Mouse (Mus musculus) activated CD4-positive, CD25-positive, alpha-beta regulatory T cell, adult 4 months (primary cell): ENCODE results near the gene Mfn2. TPM values are rescaled to one million over a fixed set of nuclear protein-coding genes. Genes with fewer than 3 reads are reported as not detected.
A peak's percentile ranks its signal among the peaks of the same experiment; 100 is the strongest.

Experiments used
- ATAC-seq: one replicate; pipeline ENCODE4 v1.8.0; 2017
- polyA plus RNA-seq, 2 experiments: library from polyadenylated mRNA; unstranded; fragments of 100-300 nt; shearing (Covaris generic); gene quantifications; one replicate each; pipeline ENCODE4 v1.2.1; 2017

Gene Mfn2
- polyA plus RNA-seq, 2 experiments from 2014 or later = 17.2 to 23.9 TPM

DNA sequence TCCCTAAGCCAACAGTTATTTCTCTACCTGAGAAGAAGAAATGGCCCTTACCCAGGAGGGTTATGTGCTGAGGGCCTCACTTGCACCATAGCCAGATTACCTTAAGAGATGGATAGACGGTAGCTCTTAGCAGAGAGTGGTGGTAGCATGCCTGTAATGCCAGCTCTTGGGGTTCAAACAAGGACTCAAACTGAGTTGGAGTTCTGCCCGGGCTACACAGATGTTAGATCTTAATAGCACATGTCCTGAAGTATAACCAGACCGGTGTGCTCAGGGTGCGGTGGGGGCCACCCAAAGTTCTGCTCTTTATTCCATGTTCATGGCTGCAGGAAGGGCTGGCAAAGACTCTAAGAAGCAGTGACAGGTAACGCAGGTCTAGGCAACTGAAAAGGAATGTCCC is 5.0 kb upstream of the Mfn2 start:
- no peak for ATAC-seq

DNA sequence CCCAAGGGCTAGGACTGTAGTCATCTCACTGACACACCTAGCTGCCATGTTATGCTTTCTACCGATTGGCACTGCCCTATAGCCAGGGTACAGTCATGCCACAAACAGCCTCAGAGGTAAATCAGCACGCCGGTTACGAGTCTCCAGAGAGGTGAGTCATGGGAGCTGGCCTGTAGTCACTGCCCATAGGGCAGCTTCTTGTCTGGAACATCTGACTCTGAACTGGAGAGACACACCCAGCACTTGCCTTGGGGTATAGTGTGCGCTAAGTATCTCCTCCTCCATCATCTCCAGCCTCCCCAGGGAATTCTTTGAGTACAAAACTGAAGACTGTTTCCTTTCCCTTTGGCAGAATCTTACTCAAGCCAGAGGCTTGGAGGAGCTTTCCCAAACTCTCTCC is 1.7 kb upstream of the Mfn2 start:
- no peak for ATAC-seq

DNA sequence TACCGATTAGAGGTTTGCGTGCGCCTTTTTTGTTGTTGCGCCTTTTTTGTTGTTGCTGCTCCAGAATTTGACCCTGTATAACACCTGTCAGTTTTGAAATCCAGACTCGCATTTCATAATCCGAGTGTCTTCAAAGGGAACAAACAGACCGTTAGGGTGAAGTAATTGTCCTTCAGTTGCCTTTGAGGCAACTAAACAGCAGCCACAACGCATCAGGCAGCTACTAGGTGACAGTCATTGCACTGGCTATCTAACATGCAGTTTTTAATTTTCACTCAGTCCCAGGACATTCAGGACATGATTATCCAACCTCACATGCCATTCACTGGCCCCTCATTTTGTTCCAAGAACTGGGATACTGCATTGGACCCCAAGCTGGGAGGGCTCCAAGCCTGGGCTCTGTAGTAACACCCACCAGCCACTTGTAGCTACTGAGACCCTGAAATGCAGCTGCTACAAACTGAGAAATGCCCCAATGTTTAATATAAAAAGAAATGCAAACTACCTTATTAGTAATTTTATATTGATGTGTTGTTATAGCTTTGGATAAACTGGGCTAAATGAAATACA is 671 bp upstream of the Mfn2 start:
- ATAC-seq = no peak

DNA sequence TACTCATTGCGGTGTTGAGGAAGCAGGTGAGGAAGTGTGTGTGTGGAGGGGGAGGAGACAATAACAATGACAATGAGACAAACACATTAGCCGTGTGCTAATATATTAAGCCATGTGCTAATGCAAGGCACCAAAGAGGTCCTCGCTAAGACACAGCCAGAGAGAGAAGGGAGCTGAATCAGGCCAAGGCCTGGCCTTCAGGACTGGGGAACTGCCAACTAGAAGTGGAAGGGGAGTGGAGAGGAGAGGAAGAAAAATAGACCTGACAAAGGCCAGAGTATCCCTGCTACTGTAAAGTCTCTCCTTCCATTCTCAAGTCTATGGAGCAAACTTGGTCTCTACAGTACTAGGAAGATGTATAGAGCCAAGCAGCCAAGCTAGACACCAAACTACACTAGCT is 903 bp downstream of the Mfn2 start:
- ATAC-seq = no peak

DNA sequence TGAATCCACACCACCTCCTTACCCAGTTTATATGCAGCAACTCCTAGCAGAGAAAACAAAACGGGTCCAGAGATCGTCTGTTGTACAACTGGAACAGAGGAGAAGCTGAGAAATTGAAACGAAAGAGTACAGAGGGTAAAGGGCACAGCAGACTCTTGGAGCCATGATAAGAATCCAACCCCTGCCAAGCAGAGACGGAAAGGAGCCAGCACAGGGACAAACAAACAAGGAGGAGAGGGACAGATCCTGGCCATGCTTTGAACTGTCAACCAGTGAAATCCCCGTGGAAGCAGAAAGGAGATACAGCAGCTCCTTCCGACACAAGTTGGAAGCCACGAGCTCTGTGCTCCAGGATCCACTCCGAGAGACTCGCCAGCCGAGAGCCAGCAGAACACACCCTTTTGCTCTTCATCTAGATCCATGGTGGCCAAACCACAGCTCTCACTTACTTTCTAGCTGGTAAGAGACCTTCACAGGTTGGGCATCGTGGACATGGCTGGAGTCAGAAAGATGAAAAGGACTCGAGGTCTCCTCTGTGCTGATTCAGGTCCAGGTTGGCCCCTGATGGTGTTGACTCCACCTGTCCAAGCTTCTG is 1.5 kb downstream of the Mfn2 start:
- no peak for ATAC-seq

DNA sequence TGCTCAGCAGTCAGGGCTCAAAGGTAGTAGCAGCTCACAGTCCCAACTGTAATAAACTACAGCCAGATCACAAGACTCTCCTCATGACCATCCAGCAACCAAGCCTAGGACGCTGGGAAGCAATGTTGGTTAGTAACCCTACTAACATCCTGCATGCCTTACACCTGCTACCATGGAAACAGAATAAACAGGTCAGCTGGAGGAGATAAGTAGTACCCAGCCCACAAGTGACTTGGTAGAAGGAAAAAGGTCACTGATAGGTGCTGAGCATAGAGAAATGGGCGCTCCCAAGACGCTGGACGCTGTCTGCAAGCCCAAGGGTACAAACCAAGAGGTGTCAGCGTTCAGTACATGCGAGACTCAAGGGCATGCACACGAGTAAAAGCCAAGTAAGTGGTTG is 4.1 kb downstream of the Mfn2 start:
- ATAC-seq = no peak

DNA sequence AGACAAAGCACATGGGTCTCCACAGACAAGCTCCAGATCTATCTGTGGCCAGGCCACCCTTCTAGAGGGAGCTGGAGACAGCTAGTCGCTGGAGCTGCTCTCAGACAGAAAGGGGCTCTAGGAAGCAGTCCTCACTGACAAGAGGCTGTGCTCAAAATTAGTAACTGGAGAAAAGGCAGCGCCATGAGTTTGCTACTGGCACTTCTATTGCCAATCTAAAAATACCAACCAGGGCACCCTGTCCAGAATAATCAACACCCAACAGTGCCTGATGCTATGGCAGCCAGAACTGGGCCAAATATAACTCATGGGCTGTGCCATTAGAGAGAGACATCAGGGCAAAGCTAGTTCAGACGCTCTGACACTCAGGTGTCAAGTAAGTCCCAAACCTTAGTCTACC is 7.2 kb downstream of the Mfn2 start:
- no peak for ATAC-seq

DNA sequence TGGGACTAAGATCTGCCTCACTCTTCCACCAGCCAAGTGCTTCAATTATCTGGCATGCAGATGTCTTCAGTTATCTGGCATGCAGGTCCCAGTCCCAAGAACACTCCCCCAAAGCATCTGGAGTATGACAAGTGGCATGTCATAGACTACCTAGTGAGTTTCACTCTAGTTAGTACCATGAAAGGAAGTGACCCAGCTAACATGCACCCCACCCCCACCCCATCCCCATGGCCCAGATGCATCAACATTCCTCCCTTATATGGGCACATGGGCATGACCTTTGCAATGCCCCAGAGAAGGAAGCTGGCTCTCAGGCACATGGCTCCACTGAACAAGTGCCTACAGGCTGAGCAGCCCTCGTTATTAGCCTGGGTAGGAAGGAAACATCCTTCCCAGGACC is 8.1 kb downstream of the Mfn2 start:
- peak; percentile 76 for ATAC-seq

DNA sequence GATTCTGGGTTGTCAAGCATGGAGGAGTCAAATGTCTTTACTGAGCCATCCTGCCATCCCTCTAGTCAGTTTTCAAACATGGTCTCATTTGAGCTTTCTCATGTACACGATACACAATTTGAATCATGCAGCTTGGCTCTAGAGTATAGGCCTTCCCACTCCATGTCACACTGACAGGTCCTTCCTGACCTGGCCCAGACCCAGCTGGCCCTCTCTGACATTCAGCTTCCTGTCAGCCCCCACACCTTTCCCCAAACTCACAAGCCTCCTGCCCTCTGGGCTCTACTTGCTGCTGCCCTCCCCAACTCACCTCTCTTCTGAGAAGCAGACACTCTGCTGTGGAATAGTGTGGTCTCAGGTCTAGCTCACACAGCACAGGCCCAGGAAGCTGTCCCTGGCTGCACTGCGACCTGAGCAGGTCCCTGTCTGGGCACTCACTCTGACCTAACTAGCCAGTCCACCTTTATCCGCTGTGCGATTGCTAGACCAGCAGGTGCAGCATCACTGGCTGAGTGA is 8.6 kb downstream of the Mfn2 start:
- ATAC-seq = no peak

DNA sequence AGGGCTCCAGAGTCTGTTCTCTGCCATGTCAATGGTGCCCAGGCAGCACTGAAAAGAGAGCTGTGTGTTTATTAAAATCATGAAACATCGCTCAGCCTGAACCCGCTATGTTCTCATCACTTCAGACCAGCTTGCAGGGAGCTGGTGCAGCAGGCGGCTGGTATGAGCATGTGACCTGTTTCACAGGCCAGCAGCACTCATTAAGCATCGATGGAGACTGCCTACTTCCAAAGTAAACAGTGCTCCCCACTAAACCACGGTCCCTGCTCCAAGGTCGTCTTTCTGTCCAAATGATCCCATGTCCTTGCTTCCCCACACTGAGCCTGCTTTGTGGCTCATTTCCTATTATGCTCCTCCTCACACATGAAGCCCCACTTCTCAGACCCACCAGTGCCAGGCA is 14.2 kb downstream of the Mfn2 start:
- no peak for ATAC-seq

DNA sequence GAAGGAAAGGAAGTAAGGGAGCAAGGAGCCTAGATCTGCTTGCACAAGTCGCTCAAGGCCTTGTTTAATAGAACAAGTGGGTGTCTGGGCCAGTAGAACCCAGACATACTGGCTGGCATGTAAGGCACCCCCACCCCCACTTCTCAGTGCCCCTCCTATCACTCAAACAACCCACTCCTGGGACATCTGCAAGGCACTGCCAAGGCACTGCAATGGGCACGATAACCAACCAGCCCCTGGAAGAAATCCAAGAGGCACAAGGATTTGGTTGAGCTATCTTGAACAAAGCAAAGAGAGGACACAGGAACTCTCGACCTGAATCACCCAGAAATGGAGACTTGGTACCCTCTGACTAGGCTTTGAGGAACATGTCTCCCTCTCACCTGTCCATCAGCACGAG is 16.3 kb downstream of the Mfn2 start:
- ATAC-seq = no peak

DNA sequence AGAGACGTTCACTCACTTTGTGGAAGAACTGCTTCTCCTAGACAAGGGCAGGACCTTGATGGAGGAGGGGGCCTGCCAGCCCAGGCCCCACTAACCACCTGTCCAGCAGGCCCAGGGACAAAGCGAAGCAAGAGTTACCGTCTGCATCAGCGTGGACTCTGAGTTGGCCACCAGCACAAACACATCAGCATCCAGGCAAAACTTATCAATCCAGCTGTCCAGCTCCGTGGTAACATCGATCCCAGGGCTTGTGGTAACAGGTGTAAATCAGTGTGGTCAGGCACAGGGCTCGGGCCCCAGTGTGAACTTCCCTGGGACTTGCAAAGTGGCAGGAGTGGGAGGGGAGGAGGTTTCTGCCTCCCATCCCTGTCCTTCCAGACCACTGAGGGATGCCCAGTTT is 17.2 kb downstream of the Mfn2 start:
- no peak for ATAC-seq

DNA sequence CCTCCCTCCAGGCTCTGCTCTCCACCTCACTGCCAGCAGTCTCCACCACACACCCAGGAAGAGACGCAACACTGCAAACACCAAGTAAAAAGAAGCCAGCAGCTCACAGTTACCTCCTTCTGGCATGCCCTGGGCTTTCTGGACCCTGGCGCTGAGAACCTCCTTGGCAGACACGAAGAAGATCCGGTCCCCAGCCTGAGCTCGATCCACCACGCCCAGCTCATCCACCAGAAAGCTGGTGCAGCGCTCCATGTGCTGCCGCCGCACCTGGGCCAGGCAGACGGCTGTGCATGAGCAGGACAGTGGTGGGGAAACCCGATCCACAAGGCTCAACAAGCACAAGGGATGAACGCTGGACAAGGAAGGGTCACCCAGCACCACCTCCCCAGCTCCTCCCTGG is 18.3 kb downstream of the Mfn2 start:
- no peak for ATAC-seq

DNA sequence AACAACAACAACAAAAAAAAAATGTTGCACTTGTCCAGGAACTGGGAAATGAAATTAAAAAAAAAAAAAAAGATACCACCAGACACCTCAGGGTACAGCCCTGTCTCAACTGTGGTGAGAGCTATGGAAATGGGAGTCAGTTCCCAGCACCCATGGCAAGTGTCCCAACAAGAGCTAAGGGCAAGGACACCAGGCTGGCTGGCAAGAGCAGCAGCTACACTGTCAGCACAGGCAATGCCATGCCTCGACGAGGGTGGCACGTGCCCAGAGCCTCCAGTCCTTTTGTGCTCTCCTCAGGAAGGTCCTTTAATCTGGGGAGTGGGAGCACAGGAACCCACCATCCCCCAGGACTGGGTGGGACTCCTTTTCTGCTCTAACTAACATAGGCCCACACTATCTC is 20.4 kb downstream of the Mfn2 start:
- no peak for ATAC-seq

DNA sequence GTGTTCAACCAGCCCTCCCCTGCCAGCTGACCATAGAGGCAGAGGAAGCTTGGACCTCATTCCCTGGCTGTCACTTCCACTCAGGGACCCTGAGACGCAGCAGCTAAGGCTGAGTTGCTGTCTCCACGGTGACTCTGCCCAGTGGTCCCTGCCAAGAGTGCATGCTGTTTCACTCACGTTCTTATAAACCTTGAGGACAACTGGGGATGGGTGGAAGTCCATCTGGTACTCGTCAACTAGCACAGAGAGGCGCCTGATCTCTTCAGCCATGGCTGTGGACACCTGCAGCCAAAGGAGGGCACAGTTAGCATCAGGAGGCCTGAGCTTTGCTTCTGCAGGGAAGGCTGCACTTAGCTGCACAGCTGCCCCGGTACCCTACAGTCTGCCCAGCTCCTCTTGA is 21.5 kb downstream of the Mfn2 start:
- no peak for ATAC-seq

DNA sequence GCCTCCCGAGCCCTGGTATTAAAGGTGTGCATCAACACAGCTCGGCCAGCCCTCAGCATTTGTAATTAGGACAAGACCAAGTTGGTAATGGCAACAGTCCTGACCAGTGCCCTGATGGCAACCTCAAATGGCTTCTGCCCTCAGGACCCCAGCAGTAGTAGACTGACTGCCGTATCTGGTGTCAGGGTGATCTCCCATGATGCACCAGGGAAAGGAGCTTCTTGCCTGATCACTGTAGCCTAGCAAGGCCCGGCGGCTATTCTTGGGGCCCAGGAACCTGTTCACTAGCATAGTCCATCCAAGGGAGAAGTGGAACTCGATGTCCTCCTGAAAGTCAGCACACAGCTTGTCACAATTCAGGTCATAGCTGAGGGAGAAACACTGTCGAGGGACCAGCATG is 22.7 kb downstream of the Mfn2 start:
- no peak for ATAC-seq

DNA sequence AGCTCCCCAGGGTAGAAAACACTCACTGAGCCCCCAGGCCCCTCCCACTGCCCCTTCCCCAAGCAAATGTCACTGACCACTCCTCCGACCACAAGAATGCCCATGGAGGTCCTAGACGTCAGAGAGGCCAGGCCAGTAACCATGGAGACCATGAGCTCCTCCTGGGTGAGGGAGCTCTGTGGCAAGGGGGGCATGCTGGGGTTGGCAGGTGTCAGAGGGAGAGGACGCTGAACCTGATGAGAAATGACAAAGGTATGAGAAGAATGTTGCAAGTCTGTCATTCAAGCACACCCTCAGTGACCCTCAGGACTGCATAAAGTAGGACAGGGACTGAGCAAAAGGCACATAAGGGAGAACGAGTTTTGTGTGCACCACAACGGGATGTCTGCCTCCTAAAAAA is 24.6 kb downstream of the Mfn2 start:
- no peak for ATAC-seq

DNA sequence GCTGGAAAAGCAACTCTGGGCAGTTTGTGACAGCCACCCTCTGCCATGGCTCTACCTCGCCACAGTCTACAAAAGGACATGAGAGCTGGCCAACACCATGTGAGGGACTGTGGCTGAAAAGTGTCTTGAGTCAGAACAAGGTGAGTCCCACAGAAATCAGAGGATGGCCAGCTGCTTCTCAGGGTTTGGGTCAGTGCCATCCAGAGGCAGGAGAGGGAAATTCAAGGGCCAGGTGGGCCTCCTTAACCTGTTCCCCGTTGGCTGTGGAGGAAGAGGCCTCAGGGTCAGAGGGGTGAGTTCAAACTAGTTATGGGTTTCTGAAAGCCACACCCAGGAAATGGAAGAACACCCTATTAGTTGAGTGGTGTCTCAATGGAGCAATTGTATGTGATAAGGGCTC is 25.0 kb downstream of the Mfn2 start:
- ATAC-seq = no peak

DNA sequence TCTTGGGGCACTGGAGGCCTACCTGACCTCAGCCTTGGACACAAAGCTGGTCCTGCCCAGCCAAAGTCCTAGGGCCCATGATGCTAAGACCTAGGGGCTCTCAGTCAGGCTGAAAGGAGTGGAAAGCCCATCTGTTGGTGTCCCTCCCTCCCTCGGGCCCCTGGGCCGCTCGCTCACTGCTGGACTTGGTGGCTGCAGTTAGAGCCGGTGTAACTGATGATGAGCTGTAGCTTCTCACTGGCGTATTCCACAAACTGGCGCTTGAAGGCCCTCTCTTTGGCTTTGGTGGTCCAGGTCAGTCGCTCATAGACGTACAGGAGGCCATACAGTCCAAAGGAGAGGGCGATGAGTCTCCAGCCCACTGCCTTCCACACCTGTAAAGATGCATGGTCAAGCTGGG is 26.0 kb downstream of the Mfn2 start:
- ATAC-seq = no peak

DNA sequence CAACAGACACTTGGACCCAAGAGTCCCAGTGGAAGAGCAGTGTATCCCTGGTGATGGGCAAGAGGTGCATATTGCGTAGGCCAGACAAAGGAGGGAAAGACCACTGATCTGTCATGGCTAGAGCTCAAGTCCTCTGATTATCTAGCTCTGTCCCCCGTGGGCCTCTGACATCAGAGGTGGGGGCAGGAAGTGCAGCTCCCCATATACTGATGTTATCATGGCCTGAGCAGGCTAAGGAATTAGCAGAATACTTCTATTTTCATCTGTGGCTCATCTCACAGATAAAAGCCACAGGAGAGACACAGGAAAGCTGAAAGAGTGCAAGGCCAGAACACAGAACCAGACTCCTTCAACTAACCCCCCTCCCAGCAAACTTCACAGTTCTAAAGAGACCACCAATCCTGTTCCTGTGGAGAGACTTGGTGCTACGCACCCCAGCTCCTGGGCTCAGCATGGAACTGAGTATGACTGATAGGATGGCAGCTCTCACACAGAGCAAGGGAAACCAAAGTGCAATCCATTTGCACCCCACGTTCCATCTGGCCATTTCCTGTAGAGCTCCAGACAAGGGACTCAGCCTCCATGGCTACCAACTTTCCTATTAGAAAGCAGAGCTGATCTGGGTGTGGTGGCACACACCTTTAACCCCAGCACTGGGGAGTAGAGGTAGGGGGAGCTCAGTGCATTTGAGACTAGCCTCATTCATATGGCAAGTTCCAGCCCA is 28.5 kb downstream of the Mfn2 start:
- peak; percentile 52 for ATAC-seq

DNA sequence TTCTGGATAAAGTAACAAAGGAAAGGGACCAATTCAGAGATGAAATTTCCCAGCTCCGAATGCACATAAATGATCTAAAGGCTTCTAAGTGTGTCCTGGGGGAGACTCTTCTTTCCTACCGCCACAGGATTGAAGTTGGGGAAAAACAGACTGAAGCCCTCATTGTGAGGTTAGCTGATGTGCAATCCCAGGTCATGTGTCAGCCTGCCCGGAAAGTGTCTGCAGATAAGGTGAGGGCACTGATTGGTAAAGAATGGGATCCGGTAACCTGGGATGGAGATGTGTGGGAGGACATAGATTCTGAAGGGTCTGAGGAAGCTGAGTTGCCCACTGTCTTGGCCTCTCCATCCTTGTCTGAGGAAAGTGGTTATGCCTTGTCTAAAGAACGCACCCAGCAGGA is 35.3 kb downstream of the Mfn2 start:
- no peak for ATAC-seq

DNA sequence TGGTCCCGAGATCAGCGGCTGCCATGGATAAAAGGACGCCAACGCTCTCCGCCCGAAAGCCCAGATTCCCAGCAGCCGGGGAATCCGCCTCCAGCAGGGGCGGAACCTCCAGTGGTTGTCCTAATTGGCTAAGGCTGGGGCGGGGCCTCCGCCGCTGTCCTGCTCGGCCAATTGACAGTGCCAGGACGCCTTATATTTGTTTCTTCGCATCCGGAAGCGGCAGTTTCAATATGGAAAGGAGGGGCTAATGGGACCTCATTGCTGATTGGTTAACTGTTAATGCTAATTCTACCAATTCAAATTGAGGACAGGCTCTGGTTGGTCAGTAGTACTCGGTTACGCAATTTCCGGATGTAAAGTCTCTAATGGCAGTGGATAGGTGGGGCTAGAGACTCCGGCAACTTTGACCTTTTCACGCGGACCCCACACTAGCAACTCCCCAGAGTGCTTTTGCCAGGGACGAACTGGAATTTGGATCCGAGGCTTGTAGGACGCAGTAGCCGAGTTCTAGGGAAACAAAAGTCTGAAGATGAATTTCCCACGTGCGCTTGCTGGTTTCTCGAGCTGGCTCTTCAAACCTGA is 36.0 kb downstream of the Mfn2 start, which contains the start of the genes Miip and Fv1:
TSS of gene Miip (minus strand) at position 367 of the 582 bp plus-strand sequence.
TSS of gene Fv1 (plus strand) at position 530 of the 582 bp plus-strand sequence.
- ATAC-seq = peak; percentile 98

DNA sequence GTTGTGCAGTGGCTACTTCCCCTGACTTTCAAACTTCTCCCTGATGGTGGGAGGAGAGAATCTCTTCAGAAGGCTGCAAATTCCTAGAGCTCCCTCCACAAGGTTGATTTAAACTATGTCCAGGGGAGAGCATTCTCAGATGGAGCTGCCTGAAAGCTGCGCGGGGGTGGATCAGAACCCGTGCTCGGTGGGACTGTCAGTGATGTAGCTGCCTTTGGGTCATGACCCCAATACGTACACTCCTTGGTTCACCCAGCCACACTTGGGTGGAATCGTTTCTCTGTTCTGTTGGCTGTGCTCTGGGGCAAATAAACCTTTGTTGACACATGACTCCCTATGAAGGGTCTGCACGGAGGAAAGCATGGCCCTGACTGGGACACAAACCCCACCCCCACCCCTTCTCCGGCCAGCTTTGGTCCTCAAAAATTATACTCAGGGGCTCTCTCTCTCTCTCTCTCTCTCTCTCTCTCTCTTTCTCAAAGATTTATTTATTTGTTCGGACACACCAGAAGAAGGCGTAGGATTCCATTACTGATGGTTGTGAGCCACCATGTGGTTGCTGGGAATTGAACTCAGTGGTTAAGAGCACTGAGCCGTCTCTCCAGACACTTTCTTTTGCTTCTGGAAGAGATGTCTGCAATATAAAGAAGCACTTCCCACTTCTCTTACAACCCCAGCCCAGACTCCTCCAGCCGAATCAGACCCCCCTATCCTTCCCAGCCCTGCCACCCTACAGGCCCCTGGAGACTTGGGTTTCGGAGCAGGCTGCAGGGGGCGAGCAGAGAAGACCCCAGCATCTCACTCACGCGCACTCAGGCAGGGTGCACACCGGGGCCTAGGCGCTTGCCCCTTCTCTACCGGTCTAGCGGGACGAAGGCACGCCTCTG is 36.7 kb downstream of the Mfn2 start:
- ATAC-seq = no peak
